Mouse (Mus musculus) small intestine, adult 2 months (tissue): ENCODE results near the gene Scrn1.

ENCODE experiments used
- CTCF ChIP-seq: fragments of 200-500 bp; IDR thresholded peaks from 2 replicates; pipeline ENCODE4 v1.5.1; 2012; ENCODE audit warnings: low read depth, mild to moderate bottlenecking, control low read depth, inconsistent platforms, low read length, moderate library complexity, mixed read lengths; ENCODE audit not compliant: insufficient replicate concordance, insufficient read length; ENCODE audit errors: extremely low read depth
- POLR2A ChIP-seq: fragments of 200-500 bp; IDR thresholded peaks from 2 replicates; pipeline ENCODE4 v1.6.1; 2012; ENCODE audit warnings: low read depth, mild to moderate bottlenecking, control low read depth, inconsistent platforms, low read length, moderate library complexity

GRCm38 (mm10) chr6:54485435-54485901, 80.8 kb downstream of the Scrn1 start:
- TF ChIP-seq POLR2A (no peak), CTCF (no peak)
